Mouse (Mus musculus) layer of hippocampus, adult 8-10 months (tissue): ENCODE measurements around the gene Actn4. TPM values are rescaled to one million over a fixed set of nuclear protein-coding genes. Genes with fewer than 3 reads are reported as not detected.
"Not testable (repeated sequence)": the region's sequence is repeated elsewhere in the genome, so short reads cannot be mapped to it uniquely, and the experiment has no call there.

Experiments
- DNase-seq, 2 experiments: peaks; one replicate each; pipeline ENCODE4 v3.0.0; 2022; ENCODE audit warnings: low spot score in 2 of 2
- total RNA-seq, 4 experiments: library from RNA; stranded (reverse); gene quantifications; 2 replicates each; pipeline ENCODE4 v1.2.4; 2022

The Actn4 gene
- total RNA-seq, 4 experiments from 2014 or later, result 136 to 138 (median 137) TPM

DNA sequence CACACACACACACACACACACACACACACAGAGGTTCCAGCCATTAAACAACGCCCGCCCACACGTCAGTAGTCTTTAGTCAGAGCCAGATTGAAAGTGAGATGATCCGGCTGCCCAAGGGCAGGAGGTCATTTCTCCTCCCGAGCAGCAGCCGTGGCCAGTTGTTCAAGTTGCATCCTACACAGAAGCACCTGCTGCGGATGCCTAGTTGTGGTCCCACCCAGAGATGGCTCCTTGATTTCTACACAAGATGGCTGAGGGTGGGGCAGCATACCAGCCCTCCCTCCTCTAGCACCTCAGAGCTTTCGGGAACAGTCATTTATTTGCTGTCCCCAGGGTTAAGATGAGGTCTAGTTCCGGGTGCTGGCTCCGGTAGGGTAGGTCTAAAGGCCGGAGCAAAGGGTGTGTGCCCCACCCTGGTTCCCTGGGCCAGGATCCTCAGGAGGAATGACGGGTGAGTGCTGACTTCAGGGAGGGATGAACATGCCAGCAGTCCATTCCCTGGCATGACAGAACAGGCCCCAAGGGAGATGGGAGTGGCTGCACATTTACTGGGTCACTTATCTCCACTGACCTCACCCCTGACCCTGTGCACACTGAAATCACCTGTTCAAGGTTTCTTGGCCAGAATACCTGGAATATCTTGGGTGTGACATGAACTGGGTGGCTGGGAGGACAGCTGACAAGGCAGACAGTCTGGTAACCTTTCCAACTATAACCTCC lies 7.7 kb upstream of the Actn4 start:
- DNase-seq, result no peak

DNA sequence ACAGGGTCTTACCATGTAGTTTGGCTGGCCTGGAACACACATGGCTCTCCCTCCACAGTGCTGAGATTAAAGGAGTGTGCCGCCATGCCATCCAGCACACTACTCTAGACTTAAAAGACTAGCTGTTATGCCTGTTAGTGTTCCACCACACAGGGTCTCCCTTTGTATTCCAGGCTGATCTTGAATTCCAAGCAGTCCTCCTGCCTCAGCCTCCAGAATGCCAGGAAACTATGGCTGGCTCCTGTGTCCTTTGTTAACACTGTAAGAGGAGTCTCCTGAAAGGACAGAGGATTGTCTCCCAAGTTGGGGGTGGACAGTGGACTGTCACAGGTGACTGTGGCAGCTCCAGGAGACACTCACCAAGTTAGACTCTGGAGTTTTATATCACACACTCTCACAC lies 7.1 kb upstream of the Actn4 start:
- DNase-seq, result no peak

DNA sequence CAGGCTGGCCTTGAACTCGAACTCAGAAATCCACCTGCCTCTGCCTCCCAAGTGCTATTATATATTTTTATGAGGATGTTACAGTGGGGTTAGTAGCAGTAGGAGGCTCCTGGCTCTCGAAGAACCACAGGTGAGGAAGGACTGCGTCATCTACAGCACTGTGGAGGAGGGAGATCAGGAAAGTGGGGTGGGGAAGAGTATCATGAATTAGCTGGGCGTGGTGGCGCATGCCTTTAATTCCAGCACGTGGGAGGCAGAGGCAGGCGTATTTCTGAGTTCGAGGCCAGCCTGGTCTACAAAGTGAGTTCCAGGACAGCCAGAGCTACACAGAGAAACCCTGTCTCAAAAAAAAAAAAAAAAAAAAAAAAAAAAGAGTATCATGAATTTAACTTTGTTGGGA lies 6.0 kb upstream of the Actn4 start:
- not testable (repeated sequence) for DNase-seq

DNA sequence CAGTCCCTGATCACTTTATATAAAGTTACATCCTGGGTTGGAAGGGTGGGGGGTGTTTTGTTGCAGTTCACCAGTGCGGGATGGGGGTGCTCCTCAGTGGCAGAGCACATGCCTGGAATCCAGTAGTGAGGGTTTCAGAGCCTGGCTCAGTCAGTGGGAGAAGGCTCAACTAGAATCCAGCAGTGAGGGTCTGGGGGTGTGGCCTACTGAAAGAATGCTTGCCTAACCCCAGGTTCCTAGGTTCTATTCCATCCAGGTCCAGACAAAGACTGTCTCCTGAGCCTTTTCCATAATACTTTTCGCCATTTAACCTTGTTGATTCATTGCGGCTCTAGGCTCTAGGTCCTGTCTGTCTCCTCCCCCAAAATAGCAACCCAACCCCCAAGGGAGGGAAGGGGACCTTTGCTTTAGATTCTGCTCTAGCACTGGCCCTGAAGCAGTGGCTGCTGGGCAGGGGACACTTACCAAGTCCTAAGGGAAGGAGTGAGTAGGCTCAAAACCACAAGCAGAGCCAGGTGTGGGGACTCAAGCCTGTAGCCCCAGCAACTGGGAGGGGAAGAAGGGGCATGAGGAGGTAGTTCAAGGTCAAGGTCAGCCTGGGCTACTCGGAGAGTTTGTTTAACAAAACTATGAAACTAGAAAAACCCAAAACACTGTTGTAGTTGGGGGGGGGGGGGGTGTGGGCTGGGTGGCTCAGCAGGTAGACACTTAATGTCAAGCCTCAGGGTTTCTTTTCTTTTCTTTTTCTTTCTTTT lies 4.8 kb upstream of the Actn4 start:
- no peak for DNase-seq

DNA sequence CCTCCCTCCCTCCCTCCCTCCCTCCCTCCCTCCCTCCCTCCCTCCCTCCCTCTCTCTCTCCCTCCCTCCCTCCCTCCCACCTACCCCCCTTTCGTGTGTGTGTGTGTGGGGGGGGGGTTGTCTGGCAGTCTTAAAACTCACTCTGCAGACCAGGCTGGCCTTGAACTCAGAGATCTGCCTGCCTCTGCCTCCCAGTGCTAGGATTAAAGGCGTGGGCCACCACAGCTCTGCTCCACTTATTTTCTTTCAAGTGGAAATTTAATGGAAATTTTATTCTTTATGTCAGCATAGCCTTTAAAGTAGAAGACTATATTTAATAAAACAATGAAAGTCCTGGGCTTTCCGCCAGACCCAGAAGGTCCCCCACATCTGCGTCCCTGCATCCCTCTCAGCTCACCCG lies 4.0 kb upstream of the Actn4 start:
- no peak for DNase-seq

DNA sequence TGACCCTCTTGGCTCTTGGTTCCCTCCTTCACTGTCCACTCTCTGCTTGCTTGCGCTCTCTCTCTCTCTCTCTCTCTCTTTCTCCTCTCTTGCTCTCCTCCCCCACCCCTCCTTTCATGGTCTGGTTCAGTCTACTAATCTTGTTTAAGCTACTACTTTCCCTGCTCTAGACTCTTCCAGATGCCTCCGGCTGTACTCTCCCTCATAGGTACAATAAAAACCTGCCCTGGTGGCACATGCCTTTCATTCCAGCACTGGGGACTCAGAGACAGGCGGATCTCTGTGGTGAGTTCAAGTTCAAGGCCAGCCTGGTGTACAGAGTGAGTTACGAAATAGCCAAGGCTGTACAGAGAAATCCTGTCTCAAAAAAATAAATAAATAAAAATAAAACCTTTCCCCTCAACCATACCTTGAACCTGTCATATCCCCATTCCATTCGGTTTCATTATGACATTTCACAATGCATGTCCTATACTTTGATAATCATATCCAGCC lies 3.3 kb upstream of the Actn4 start:
- no peak for DNase-seq

DNA sequence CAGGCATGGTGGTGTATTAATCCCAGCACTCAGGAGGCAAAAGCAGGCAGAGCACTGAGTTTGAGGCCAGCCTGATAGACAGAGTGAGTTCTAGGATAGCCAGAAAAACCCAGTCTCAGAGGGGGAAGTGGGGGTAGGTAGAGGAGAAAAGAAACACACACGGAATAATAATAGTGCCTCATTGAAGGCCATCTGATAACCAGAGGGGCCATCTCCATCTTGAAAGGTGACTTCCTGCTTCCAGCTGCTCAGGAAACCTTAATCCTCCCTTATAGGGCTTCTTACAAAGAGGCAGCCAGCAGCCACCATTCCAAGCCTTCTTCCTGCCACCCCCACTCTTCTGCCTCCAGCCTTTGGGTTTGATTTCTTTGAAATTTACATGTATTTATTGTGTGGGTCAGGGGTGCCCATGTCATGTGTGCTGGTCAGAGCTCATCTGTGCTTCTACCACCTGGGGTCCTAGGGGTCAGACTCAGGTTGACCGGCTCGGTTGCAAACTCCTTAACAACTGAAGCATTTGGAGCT lies 1.3 kb upstream of the Actn4 start:
- no peak for DNase-seq

DNA sequence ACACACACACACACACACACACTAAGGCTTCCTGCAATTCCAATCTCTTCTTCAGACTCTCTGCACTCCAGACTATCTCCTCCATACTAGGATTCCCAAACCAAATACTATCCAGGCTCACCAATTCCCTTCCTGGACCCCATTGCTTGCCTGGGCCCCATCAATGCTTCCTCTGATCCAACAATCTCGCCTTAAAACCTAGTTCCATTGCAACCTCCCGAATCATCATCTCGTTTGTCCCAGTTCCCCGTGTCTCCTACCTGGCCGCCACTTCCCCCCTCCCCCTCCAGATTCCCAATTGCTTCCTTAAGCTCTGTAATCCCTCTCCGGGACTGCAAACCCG lies 585 bp downstream of the Actn4 start:
- DNase-seq, result no peak

DNA sequence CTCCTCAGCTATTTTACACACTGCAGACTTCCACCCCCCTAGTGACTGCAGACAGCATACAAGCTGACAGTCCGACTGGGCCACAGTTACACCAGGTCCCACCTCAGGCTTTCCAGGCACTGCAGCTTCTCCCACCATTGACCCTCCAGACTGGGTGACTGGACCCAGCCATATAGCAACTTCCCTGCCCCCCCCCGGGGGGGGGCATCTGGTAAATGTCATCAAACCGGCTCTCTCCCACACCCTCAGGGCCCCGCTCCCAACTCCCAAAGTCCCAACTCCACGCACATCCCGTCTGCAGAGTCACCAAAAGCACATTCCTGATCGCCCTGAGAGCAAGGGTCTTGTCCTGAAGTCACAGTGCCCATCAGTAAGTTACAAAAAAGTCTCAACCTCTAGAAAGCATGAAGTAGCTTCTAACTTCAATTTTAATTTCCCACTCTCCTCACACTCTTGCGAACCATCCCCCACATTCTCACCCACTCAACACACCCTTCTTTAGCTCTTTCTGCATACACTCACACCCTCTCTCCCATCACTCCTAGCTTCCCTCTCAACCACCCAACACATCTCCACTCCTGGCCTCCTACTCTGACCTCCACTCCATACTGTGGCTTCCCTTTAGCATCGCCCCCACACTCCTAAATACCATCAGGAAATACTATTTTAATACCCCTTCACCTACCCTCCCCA lies 1.6 kb downstream of the Actn4 start:
- no peak for DNase-seq

DNA sequence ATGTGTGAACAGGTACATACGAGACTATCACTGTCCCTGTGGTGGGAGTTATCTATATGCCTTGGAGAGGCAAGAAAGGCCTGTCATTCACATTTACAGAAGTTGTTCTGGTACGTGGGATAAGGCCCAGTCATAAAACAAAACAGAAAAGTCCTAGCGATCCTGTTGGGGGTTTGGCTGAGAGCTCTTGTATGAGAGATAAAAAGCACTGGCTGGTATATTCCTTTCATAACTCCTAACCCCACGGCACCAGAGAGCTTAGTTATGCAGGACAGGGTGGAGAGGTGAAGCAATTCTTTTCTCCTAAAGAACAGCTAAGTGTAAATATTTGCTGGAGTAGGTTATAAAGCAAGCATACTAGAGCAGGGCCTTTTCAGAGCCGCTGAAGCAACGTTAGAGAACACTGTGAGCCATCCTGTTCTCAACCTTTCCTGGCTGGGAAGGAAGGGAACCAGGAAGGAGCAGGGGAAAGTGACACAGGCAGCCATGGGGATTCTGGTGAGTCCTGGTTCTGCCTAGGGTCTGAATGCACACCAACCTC lies 2.6 kb downstream of the Actn4 start:
- no peak for DNase-seq

DNA sequence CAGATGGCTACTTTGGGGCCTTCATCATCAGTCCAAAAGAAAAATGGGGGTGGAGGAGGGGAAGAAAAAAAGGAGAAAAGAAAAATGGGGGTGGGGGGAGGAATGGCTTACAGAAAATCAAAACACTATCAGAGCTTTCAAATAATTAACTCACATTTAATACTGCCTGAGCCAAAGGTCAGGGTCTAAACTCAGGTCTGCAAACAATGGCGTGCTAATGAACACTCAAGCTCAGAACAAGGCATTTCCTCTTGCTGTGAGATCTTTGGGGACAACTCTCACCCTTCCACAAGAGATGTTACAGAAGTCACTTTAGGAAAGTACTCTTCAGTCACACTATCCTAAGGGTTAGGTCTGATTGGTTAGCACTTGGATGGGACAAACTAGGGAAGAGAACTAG lies 3.4 kb downstream of the Actn4 start:
- DNase-seq, result no peak

DNA sequence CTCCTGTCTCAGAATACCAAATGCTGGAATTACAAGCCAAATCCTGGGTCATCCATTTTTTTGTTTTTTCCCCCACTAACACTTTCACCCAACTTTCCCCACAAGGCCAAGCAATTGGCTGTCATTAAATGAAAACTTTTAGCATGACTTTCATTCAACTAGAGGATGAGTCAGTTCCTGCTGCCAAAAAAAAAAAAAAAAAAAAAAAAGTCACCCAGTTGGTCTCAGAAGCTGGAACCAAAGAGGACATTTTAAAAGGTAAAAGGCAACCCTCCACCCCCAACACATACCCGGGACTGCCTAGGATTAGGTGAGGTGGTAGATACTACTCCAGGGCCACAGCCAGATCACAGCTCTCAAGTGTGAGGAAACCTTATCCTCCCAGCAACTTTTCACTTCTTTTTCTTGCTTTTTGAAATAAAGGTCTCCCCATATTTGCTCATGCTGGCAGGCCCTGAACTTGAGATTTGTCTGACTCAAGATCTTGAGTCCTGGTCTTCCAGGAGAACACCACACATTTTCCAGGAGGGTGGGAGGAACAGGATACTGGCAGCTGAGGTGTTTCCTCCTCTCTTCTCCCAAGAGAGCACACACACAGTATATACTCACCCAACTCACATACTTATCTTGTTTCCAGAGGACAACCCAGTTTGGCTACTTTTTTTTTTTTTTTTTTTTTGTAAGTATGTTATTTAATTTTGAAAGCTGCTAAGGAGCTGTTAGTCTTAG lies 4.0 kb downstream of the Actn4 start:
- no peak for DNase-seq

DNA sequence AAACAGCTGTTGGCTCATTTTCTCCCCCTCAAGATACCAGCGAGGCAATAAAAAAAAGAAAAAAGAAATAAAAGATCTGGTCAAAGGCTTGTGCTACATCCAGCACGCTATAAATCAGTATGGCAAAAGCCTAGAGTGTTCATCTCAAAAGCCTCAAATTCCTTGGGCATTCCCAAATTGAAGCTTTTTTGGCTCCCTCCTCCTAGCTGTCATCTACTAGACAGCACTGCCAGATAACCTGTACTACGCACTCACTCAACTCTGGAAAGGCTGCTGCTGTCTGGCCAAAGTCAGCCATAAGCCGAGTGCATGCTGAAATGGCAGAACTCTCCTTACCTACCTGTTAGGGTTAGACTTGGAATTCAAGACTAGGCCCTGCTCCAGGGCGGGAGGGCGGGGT lies 4.9 kb downstream of the Actn4 start:
- no peak for DNase-seq

DNA sequence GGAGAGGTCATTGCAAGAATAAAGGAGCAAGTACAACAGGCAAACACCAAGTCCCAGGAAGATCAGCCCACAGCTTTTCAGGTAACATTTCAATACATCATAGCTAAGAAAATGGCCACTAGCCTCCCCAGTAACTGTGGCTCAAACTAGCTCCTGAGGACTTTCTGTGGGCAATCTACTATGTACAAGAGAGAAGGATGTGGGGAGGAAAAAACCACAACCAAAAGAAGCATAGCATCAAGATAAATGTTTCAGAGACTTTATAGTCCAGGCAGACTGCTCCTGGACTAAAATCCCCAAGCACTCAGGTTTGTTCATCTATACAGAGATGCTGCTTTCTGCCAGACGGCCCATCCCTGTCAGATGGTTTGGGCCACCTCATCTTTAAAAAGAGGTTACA lies 5.9 kb downstream of the Actn4 start:
- no peak for DNase-seq

DNA sequence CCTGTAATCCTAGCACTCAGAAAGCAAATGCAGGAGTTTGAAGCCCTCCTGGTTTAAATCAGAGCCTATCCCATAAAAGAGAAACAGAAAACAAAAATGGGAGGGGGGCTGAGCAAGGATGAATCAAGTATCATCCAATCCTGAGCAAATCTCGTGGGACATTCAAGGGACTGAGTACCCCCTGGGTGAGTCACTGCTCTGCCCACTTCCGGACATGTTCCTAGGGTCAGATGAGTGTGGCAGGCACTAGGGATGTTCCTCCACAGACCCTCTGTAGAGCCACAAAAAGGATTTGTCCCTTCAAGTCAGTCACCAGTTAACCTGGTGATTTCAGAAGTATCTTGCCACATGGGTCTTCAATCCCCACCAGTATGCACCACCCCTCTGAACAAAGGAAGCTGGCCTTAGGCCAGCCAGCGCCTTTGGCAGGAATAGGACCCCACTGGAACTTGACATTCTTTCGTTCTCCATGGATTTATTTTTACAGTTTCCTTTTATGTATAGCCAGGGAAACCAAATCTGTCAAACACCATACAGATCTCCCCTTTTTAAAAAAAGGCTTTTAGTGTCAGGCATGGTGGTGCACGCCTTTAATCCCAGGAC lies 6.7 kb downstream of the Actn4 start:
- no peak for DNase-seq

DNA sequence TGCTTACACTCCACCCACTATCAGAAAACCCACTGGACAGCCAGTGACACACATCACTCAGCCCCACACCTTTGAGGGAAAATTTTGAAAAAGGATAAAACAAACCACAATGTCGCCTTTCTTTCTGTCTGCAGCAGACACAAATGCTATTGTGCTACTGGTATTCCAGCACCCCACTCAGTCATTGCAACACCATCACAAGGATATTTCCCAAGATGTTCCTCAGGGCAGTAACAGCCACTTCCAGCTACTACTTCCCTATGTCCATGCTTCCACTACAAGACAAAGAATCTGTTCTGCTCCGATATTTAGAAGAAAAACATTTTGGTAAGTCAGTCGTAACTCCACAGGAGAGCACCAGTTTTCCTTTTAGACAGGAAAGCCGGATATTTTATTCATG lies 7.4 kb downstream of the Actn4 start:
- no peak for DNase-seq

DNA sequence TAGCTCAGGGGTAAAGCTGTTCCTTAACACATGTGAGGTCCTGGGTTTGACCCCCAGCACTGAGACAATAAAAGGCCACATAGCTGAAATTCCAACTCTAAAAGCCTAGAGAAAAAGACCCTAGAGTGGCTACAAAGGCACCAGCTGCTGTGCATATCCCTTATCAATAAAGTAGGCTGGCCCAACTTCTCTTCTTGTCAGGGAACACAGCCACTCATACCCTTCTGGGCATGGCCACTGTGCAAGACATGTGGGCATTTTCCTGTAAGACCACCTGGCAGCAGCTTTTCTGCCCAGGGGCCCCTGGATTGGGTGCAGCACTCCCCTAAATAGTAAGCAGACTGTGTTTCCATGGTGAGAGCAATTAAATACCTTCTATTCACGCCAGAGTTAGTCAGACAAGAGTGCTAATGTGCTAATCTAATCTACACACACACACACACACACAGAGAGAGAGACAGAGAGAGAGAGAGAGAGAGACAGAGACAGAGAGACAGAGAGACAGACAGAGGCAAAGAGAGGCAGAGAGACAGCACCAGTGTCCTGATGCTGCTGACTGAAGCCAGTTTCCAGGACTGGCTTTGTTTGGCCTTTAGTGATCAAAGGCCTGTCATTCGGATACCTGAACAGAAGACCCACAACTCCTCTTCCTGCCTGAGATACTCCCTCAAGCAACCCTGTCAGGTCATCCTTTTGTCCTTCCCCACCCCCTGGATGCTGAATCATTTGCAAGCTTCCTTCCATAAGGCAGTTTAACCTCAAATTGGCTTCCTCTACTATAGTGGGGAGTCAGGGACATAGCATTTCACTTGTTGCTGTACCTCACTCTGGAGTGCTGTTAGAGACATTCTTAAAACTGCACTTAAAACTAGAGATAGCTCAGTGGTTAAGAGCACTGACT lies 8.4 kb downstream of the Actn4 start:
- no peak for DNase-seq

DNA sequence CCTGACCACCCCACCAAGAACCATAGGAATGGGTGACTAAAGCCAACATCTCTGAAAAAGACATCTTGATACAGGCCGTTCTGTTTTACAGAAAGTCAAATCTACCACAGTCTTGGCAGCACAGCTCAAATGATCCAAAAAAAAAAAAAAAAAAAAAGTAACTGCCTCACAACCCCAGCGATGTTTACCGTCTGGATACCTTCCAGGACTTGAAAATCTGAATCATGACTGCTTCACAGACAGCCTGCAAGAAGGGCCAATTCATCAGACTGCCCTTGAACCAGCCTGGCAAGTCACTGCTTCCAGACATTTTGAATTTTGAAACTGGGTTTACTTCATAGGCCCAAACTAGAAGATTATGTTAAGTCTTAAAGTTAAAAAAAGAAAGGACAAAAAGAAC lies 9.4 kb downstream of the Actn4 start:
- no peak for DNase-seq

DNA sequence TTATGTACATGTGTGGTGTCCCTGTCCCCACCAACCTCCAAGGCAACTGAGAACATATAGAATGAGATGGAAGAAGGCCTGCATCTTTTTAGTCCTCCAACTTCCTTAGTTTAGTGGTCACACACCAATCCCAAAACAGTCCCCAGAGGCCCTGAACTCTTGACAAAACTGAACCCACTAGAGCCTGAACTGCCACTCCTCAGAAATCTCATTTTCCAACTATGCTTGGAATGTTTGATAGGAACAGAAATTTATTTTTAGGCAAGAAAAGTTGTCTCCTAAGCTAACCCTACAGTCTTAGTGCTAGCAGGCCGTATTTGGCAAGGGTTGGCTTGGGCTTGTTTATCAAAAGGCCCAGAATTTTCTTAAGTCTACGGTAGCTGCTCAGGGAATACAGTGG lies 10.4 kb downstream of the Actn4 start:
- DNase-seq, result no peak
